Mouse (Mus musculus) monocyte, adult 5-6 weeks (primary cell): Measurements from ENCODE around the gene Commd9. TPM values are rescaled to one million over a fixed set of nuclear protein-coding genes. Genes with fewer than 3 reads are reported as not detected.

Experiments
- ATAC-seq: fragments of 153-309, 156-312 bp; replicated peaks from 2 replicates; pipeline ENCODE4 v1.8.0; 2017; ENCODE audit warnings: mild to moderate bottlenecking; ENCODE audit not compliant: low TSS enrichment, insufficient number of reproducible peaks, severe bottlenecking, poor library complexity, low FRiP score
- total RNA-seq: library from RNA; stranded (forward); fragments of 200-1000, 200-491, 200-594 nt; gene quantifications from 3 replicates; pipeline ENCODE4 v1.2.3, GENCODE M21; 2017

Gene Commd9
- total RNA-seq, 1 experiment from 2014 or later: 53.4 TPM

DNA sequence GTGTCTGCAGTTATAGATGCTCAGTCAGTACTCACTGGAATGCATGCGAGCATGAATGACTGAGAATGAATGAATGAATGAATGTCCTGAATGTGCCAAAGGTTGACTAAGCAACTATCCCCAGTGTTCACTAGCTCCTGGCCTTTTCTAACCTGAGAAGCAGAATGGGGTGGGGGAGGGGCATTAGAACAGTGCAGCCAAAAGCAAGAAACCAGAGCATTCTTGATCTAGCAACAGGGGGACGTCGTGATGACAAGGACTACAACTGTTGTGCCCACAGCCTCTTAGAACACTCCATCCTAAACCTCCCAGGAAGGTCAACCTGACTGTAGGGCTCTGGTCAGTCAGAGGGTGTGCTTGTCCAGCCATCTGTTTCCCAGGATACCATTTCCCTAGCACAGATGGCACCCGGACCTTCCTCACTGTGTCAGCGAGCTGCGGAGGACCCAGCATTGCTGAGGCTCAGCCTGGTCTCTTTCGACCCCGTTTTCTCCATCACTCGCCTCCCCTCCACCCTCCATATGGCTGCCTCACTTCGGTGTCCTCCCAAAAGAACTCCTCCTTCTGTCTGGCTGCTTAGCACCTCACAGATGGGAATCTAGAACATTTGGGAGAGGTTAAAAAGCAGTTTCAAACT is 21.5 kb downstream of the Commd9 start:
- ATAC-seq: no peak

DNA sequence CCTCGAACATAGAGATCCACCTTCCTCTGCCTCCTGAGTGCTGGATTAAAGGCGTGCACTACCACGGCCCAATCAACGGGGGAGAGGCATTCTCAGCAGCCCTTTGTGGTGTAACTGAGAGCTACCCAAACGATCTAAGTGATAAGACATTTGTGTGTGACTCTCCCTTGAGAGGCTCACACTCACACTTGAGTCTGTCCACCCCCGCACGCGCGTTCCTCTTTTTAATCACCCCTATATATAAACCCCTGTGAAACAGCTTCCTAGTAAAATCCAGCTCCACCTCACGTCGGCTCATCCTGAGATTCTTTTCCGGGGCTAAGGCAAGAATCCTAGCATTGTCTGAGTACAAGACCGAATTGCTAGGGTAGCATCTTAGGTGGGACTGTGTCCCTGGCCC is 22.7 kb downstream of the Commd9 start:
- no peak for ATAC-seq

DNA sequence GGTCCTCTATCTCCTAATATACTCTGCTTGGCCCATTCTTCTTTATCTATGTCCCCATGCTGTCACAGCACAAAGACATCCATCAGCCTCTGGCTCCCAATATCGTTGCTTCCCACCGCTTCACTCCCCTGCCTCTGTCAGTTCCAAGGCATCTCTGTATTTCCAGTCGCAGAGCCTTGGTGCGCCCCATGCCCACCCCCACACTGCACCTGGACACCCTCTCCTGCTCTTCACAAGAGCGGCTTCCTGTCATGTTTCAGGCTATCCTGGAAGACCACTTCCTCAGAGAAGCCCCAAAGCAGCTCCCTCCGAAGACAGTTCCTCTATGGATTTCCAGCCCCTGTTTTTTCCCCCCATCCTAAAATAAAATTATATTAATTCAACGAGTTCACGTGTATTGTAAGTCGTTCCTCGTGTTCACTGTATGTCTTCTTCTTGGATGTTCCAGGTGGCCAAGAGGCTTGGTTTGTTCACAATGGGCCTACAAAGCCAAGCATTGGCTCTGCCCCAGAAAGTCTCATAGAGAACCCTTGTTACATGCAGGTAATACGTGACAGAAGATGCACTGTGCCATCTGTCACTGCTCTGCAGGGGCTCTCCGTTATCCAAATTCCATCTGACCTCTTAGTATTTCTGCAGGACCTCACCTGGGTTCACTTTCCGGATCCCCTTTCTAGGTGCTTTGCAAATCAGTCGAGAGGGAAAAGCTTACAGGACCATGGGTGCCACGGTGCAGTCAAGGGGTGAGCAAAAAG is 23.5 kb downstream of the Commd9 start:
- ATAC-seq: no peak

DNA sequence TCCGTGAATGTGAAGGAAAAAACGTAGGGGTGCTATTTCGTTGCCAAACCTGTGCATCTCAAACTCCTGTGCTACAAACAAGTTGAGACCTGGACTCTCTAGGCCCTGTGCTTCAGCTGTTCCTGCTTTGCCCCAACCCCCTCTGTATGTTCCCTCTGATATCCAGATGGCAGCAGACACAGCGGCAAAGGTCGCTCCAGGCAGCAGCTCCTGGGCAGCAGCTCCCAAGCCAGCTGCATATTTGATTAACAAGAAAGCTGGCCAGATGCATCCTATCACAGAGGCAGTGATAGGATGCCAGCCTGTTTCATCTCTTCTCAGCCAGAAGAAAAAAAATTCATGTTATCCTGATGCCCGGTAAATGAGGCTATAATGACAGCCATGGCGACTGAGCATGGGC is 32.5 kb downstream of the Commd9 start:
- no peak for ATAC-seq

DNA sequence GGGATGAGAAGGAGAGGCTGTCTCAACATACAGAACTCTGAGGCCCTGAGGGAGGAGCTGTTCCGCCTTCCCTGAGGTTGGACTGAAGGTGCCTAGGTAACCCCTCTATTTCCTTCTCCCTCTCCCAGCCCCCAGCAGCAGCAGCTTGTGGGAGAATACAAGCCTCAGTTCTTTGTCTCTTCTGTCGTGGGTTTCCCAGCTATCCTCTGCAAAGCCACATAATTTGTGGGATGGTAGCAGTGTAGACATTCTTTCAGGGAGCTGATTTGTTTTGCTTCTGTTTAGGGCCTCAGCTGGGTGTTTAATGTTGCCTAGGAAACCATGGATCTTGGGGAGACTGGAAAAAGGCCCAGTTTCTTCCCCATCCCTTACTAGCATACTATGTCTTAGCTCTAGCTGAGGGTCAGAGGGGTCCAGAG is 34.1 kb downstream of the Commd9 start:
- ATAC-seq: no peak

DNA sequence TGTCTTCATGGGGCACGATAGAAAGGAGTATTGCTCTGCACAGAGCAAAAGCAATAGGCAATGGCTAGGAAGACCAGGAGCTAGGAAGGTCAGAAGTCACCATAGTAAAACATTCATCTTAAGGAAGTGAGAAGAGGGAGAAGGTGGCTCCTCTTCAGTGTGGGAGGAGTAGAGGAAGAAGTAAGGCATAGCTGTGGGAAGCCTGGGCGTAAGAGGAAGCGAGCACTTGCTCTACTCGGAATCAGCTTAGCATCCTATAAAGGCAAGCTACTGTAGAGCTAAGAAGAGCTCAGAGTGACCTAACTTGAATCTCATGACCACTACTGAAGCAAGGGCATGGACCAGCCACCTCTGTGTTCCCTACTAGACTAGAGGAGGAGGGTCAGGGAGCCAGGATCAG is 36.3 kb downstream of the Commd9 start:
- ATAC-seq: no peak

GRCm38 (mm10) chr2:101923181-101923580 is 37.1 kb downstream of the Commd9 start:
- no peak for ATAC-seq

DNA sequence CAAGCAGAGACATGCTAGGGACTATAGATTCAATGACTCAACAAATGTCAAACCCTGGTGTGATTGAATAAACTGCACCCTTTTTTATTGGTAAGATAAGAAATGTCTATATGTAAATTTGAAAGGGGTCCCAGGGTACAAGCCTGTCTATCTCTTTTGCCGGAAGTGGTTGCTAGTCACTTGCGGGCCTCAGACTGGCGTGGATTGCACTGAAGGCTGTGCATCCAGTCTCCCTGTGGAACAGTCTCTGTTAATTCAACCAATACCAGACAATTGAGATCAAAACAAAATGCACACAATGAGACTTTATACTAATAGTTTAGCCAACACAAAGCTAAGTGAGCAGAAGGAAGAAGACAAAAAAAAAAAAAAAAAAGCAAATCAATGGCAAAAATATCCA is 39.1 kb downstream of the Commd9 start:
- ATAC-seq: no peak

DNA sequence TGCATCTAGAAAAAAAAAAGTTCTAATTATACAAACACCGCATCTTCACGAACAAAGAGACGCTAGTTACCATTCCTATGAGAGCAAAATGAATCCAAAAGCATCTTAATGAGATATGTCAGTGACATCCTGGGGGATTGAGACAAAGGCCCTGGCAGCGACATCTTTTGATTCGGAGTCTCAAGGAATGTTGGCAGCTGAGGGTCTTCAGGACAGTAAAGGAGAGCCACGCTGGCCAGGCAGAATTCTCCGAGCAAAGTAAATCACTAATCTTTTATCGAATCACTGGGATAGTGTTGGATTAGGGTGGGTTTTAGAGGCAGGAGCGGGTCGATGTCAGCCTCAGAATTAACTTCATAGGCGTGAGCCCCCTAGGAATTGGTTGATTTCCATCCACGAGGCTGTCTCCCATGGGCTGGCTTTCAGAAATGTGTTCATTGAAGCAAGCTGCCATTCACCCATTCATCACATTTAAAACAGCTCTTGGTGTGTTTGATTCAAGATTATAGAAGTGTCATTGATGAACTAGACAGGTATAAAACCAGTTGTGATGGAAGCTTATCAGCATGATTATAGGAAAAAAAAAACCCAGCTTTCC is 39.6 kb downstream of the Commd9 start:
- no peak for ATAC-seq

GRCm38 (mm10) chr2:101932169-101932936 is 46.3 kb downstream of the Commd9 start:
- ATAC-seq: no peak

GRCm38 (mm10) chr2:101933301-101933700 is 47.3 kb downstream of the Commd9 start:
- ATAC-seq: no peak

DNA sequence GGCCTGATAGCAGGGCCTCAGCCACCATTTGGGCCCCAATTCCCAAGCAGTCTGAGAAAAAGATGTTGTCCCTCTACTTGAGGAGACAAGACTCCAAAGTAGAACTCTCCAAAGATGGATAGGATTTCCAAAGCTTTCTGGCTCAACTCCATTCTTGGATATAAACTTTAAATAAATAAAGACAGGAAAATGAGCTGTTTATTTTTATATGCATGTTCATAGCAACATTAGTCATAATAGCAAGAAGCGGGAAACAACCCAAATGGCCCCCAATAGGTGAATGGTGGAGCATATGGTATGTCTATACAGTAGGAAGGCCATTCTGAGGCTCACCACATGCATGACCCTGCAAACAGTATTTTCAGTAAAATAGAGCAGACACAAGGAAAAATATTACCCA is 49.0 kb downstream of the Commd9 start:
- no peak for ATAC-seq

DNA sequence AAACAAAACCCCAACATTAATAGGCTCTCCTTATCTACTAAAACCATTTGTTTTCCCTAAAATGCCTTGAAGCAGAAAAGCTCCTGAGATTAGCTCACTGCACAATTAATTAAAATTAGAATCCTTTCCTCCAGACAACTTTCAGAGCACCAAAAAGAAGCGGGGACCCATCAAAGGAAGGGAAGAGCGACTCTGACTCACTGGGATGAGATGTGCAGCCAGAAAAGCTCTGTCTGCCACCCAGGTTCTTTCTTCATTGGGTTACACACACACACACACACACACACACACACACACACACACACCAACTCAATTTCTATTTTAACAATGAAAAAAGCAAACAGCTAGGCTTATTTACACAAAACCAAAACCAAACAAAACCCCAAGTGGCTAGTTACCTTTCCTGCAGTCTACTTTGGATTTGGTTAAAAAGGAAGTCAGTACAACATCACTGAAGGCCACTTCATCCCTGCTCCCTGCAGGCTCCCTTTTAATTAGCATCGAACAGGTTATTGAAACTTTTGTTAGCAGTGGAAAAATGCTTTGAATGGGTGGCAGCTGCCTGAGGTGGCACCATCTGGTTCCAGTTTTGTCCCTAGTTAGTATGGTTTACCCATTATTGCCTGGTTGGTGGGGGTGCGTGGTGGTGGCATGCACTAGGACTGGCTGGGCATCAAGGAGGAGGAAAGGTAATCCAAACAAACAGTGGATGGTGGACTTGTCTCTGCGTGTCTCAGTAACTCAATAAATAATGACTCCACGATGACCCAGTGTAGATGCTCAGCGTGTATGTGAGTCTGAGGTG is 64.9 kb downstream of the Commd9 start:
- no peak for ATAC-seq

Other genes with a start within 250 kb of the Commd9 start
- 0.10 to 0.86 TPM (median 0.32 TPM) in 3 replicates for gene Rag1, start 236.7 kb upstream of the Commd9 start, total RNA-seq
- 11.9 to 22.1 TPM (median 22.0 TPM) in 3 replicates for gene B230118H07Rik, start 236.7 kb upstream of the Commd9 start, total RNA-seq
- 21.0 to 32.9 TPM (median 27.1 TPM) in 3 replicates for gene Traf6, start 207.8 kb upstream of the Commd9 start, total RNA-seq
- 41.2 to 46.3 TPM (median 41.9 TPM) in 3 replicates for gene Prr5l, start 3.2 kb upstream of the Commd9 start, total RNA-seq